Mouse (Mus musculus) gastrocnemius, postnatal 14 days (tissue): ENCODE results near the gene Olfr1105. TPM values are rescaled to one million over a fixed set of nuclear protein-coding genes. Genes with fewer than 3 reads are reported as not detected.

ENCODE experiments used
- DNase-seq: peaks from one replicate; pipeline ENCODE4 v3.0.0; 2021; ENCODE audit warnings: mixed read lengths
- intact Hi-C: fragments of 180-260 bp; cut with DNase I; formaldehyde crosslinking; loops from one replicate; pipeline ENCODE4 v1.15.1; 2025; ENCODE audit warnings: low total_unique reads
- long read RNA-seq, 2 experiments: library from polyadenylated mRNA; stranded (forward); transcript quantifications; one replicate each; pipeline ENCODE4 v2.0.0; 2021
- total RNA-seq, 2 experiments: library from RNA; stranded (reverse); gene quantifications; 2 replicates each; pipeline ENCODE4 v1.2.3; 2021

Olfr1105 gene
- not detected for total RNA-seq
- long read RNA-seq, experiment 1: 0 reads
- long read RNA-seq, experiment 2: 0 reads

GRCm38 (mm10) chr2:87036431-87036830, at the start of gene Olfr1105:
TSS of gene Olfr1105 (minus strand) at chr2:87036531.
- intact Hi-C loops: no loop called here
- DNase-seq: no peak

GRCm38 (mm10) chr2:87075717-87076116, 39.4 kb upstream of the Olfr1105 start, which contains the start of gene Olfr1107:
TSS of gene Olfr1107 (minus strand) at chr2:87075817.
- intact Hi-C loops: no loop called here
- no peak for DNase-seq

DNA sequence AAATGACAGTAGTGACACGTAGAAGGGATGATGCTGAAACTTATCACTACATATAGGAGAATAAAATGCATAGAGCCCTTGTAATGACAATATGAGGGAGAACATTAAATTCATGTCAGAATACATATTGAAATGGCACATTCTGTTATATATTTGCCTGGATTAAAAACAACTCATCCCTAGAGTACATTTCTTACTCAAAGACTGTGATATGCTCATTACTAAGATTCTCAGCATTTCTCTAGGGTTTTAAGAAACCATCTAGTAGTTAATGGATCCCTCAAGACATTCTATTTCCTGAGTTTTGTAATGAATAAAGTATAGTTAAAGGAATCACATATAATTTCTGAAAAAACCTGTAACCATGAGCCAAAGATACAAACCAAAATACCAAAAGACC, 15.8 kb upstream of the Olfr1105 start, which contains the start of gene Olfr1106:
TSS of gene Olfr1106 (minus strand) at position 101 of the 400 bp plus-strand sequence.
- DNase-seq: no peak
- intact Hi-C loops: no loop called here

DNA sequence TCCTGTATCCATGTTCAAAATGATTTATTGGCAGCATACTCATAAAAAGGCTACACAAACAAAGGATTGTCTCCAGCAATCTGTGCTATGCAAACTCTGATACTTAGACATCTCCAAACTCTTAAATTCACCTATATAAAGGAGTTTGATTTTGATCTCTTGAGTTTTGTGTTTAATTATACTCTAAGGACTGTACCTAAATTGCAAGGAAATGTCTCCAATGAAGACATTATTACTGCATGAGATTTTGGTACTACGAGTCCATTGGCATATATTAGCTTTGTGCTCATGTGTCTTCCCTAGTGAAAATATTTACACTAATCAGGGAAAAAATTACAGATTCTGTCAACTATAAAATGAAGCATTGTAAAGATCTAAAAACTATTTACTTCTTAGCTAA, 9.4 kb downstream of the Olfr1105 start, which contains the start of gene Olfr1104:
TSS of gene Olfr1104 (minus strand) at position 101 of the 400 bp plus-strand sequence.
- intact Hi-C loops: no loop called here
- DNase-seq: no peak

DNA sequence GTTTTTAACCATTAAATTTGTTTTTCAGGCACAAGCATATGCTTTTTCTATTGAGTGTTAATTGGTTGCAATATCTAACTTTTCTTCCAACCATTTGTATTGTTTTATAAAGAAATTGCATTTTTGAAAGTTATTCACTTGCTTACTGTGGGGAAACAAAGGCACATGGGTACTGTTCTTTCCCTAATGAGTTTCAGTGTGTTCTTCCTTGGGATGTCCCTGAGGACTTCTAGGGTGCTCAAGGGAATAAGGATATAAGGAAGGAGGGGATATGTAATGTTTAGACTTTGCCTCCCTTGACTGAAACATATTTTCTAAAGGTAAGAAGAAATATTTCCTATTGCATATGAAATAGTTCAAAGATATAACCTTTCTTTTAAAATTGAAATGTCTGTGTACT, 38.2 kb downstream of the Olfr1105 start, which contains the start of gene Olfr1102:
TSS of gene Olfr1102 (plus strand) at position 301 of the 400 bp plus-strand sequence.
- intact Hi-C loops: no loop called here

DNA sequence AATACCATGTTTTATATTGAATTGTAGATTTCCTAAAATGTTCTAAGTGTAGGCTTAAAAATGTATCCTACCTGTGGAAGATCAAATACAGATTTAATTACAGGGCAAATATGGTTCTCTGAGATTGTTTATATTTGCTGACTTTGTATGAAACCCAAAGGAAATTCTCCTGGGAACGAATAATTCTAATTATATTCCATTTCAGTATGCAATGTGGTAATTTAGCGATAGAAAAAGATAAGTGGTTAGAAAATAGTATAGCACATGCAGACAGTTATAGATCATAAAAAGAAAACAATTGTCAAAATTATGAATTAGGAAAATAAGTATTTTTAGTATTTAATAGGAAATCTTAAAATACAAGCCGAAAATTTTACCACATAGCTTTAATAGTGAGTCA, 45.2 kb downstream of the Olfr1105 start, which contains the start of gene Olfr1101:
TSS of gene Olfr1101 (minus strand) at position 101 of the 400 bp plus-strand sequence.
- intact Hi-C loops: no loop called here
- DNase-seq: no peak

More for the DNA sequence above, 38.2 kb downstream of the Olfr1105 start, which contains the start of gene Olfr1102:
- no peak for DNase-seq

Other genes starting within 250 kb of the Olfr1105 start
- not detected for gene Olfr141, start 226.5 kb downstream of the Olfr1105 start, total RNA-seq
- not detected for gene Olfr1094, start 211.9 kb downstream of the Olfr1105 start, total RNA-seq
- gene Olfr1095, start 184.8 kb downstream of the Olfr1105 start, total RNA-seq: not detected
- gene Gm13723, start 161.7 kb downstream of the Olfr1105 start, total RNA-seq: not detected
- not detected for gene Olfr1097, start 144.3 kb downstream of the Olfr1105 start, total RNA-seq
- not detected for gene Olfr1098, start 112.0 kb downstream of the Olfr1105 start, total RNA-seq
- not detected for gene Olfr1099, start 75.8 kb downstream of the Olfr1105 start, total RNA-seq
- gene Olfr1100, start 56.6 kb downstream of the Olfr1105 start, total RNA-seq: not detected
- not detected for gene Olfr1101, start 45.3 kb downstream of the Olfr1105 start, total RNA-seq
- not detected for gene Olfr1102, start 38.1 kb downstream of the Olfr1105 start, total RNA-seq
- not detected for gene Olfr1104, start 9.5 kb downstream of the Olfr1105 start, total RNA-seq
- not detected for gene Olfr1106, start 15.7 kb upstream of the Olfr1105 start, total RNA-seq
- gene Olfr1107, start 39.3 kb upstream of the Olfr1105 start, total RNA-seq: not detected
- gene Olfr1109, start 59.5 kb upstream of the Olfr1105 start, total RNA-seq: not detected
- not detected for gene Olfr259, start 78.0 kb upstream of the Olfr1105 start, total RNA-seq
- gene Olfr1110, start 103.8 kb upstream of the Olfr1105 start, total RNA-seq: not detected
- gene Olfr1111, start 116.1 kb upstream of the Olfr1105 start, total RNA-seq: not detected
- gene Olfr1112, start 151.3 kb upstream of the Olfr1105 start, total RNA-seq: not detected
- gene Olfr1113, start 172.4 kb upstream of the Olfr1105 start, total RNA-seq: not detected
- gene Olfr1115, start 211.5 kb upstream of the Olfr1105 start, total RNA-seq: not detected
- not detected for gene Olfr1116, start 231.0 kb upstream of the Olfr1105 start, total RNA-seq